Comparison of ENCODE assay signal across 25 mouse cellular contexts in the genomic region with DNA sequence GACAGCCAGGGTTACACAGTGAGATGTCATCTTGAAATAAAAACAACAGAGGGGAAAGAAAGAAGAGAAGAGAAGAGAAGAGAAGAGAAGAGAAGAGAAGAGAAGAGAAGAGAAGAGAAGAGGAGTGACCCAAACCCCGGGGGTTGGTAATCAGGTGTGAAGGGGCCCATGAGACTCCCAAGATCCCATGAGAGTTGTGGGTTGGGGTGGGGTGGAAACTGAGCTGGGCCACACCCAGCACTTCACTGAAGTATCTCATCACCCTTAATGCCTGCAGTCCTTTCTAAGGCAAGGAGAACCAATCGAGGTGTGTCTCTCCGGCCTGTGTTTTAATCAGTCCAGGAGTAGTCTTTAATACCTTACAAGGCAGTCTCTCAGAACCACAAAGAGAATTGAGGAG.
DNase-seq lines count a peak whose midpoint lies in the region; ATAC-seq and TF ChIP-seq lines count a peak whose summit lies in the region.
"Had no signal": no experiment of that assay in that cellular context is flagged by ENCODE, and none has a peak within 500 bp of the region (broad histone marks: within the 10 kb centered on the region; RNA-seq: fewer than 3 reads in every experiment).

No protein-coding gene starts in this region.

- no peak for TF ChIP-seq POLR2A in myocyte (IDR thresholded peaks at IDR 0.05; ENCODE audit: insufficient read length, low read depth)

- DNase-seq in lung, postnatal 14 days, result no peak
- DNase-seq in B cell, adult 2 months, result peak; percentile 35 to 50
- DNase-seq in stomach, postnatal 0 days (ENCODE audit: low spot score), result no peak
- DNase-seq in kidney, postnatal 14 days, result no peak
- DNase-seq in forebrain, embryonic 11.5 days (ENCODE audit: low spot score), result no peak
- DNase-seq: adrenal gland, postnatal 10 days; adrenal gland, postnatal 36 days; cerebellum, adult 18-20 months; cerebellum, adult 9-10 months; cerebellum, postnatal 14 days; forebrain, postnatal 0 days; gastrocnemius, adult 2 months; gastrocnemius, postnatal 14 days; heart, adult 18-20 months; heart, postnatal 14 days; heart, postnatal 4 days had no signal

- no peak overlapping the region for H3ac ChIP-seq in myocyte (ENCODE audit: control insufficient read depth, insufficient read length)

- WGBS in lung, embryonic 16.5 days, result 47% methylated on average over 3 of the region's 3 CpGs
- WGBS in stomach, postnatal 0 days, result 61% methylated on average over 3 of the region's 3 CpGs
- WGBS in forebrain, embryonic 11.5 days, result 84% methylated on average over 3 of the region's 3 CpGs

- no peak overlapping the region; the same call in 1 of the 2 replicates for H3K9ac ChIP-seq in lung, embryonic 16.5 days (ENCODE audit: low read length)
- H3K9ac ChIP-seq in stomach, postnatal 0 days (ENCODE audit: low read length), result no peak overlapping the region
- no peak overlapping the region for H3K9ac ChIP-seq in forebrain, embryonic 11.5 days (ENCODE audit: low read length)
- H3K9ac ChIP-seq: forebrain, postnatal 0 days; heart, embryonic 13.5 days; hindbrain, embryonic 14.5 days had no signal

- no peaks in the 10 kb centered on the region for H3K79me2 ChIP-seq in myocyte (ENCODE audit: control insufficient read depth, insufficient read depth)

- no peak overlapping the region for H3K4me2 ChIP-seq in lung, embryonic 16.5 days (ENCODE audit: low read depth, low read length)
- H3K4me2 ChIP-seq in myocyte (ENCODE audit: low read depth), result peak overlapping the region; percentile 9
- H3K4me2 ChIP-seq in stomach, postnatal 0 days (replicated peaks; ENCODE audit: low read depth), result no peak overlapping the region
- H3K4me2 ChIP-seq in forebrain, embryonic 11.5 days (ENCODE audit: low read depth, low read length, severe bottlenecking), result no peak overlapping the region
- H3K4me2 ChIP-seq: heart, embryonic 13.5 days; hindbrain, embryonic 14.5 days had no signal

- peaks cover 15% of the 10 kb centered on the region for H3K4me1 ChIP-seq in lung, embryonic 16.5 days (replicated peaks; ENCODE audit: control insufficient read depth, insufficient read depth, low read length)
- no peaks in the 10 kb centered on the region for H3K4me1 ChIP-seq in stomach, postnatal 0 days (replicated peaks; ENCODE audit: control insufficient read depth, insufficient read depth)
- no peaks in the 10 kb centered on the region for H3K4me1 ChIP-seq in forebrain, embryonic 11.5 days (replicated peaks; ENCODE audit: control insufficient read depth, insufficient read depth, low read length)

- no peak for TF ChIP-seq CTCF in stomach, postnatal 0 days (IDR thresholded peaks at IDR 0.05; ENCODE audit: low read depth)

- no peak for ATAC-seq in lung, embryonic 16.5 days (ENCODE audit: low read depth)
- no peak for ATAC-seq in stomach, postnatal 0 days (ENCODE audit: low FRiP score, low TSS enrichment)
- ATAC-seq in forebrain, embryonic 11.5 days (replicated peaks; ENCODE audit: low FRiP score), result no peak
- ATAC-seq: activated CD4-positive, CD25-positive, alpha-beta regulatory T cell, adult 4 months; CD4-positive, CD25-positive, alpha-beta regulatory T cell, adult 4 months; forebrain, embryonic 14.5 days; forebrain, postnatal 0 days; hindbrain, postnatal 0 days had no signal

- H3K27ac ChIP-seq in lung, embryonic 16.5 days (ENCODE audit: low read length), result 0 out of 2 replicates have a peak overlapping the region, but pooled peaks have one; percentile 12
- 0 out of 2 replicates have a peak overlapping the region, but pooled peaks have one; percentile 30 for H3K27ac ChIP-seq in stomach, postnatal 0 days (replicated peaks)
- no peak overlapping the region for H3K27ac ChIP-seq in forebrain, embryonic 11.5 days (ENCODE audit: low read depth, low read length)
- H3K27ac ChIP-seq: forebrain, embryonic 10.5 days; gastrocnemius, adult 2 months; heart, embryonic 13.5 days; hindbrain, embryonic 14.5 days; hindbrain, postnatal 0 days had no signal

- no peaks in the 10 kb centered on the region for H3K9me3 ChIP-seq in lung, embryonic 16.5 days (ENCODE audit: control insufficient read depth, low read length)
- no peaks in the 10 kb centered on the region for H3K9me3 ChIP-seq in stomach, postnatal 0 days (ENCODE audit: control insufficient read depth, low read length)
- no peaks in the 10 kb centered on the region for H3K9me3 ChIP-seq in forebrain, embryonic 11.5 days (ENCODE audit: control insufficient read depth, low read length)
- H3K9me3 ChIP-seq: forebrain, embryonic 10.5 days; heart, embryonic 13.5 days had no signal

- no peaks in the 10 kb centered on the region for H3K27me3 ChIP-seq in lung, embryonic 16.5 days (ENCODE audit: control insufficient read depth, insufficient read depth, low read depth, low read length)
- no peaks in the 10 kb centered on the region for H3K27me3 ChIP-seq in myocyte (ENCODE audit: control insufficient read depth, insufficient read depth, insufficient read length)
- H3K27me3 ChIP-seq in stomach, postnatal 0 days (ENCODE audit: control insufficient read depth, insufficient read depth, low read length), result no peaks in the 10 kb centered on the region
- no peaks in the 10 kb centered on the region for H3K27me3 ChIP-seq in forebrain, embryonic 11.5 days (ENCODE audit: control insufficient read depth, insufficient read depth, low read length)
- H3K27me3 ChIP-seq: heart, embryonic 13.5 days had no signal

- no peaks in the 10 kb centered on the region for H3K36me3 ChIP-seq in lung, embryonic 16.5 days (ENCODE audit: control insufficient read depth, insufficient read depth, low read length)
- H3K36me3 ChIP-seq in myocyte (ENCODE audit: control insufficient read depth, insufficient read depth), result no peaks in the 10 kb centered on the region
- H3K36me3 ChIP-seq in stomach, postnatal 0 days (ENCODE audit: control insufficient read depth, insufficient read depth, low read length), result no peaks in the 10 kb centered on the region
- no peaks in the 10 kb centered on the region for H3K36me3 ChIP-seq in forebrain, embryonic 11.5 days (ENCODE audit: control insufficient read depth, insufficient read depth, low read length)
- H3K36me3 ChIP-seq: forebrain, embryonic 10.5 days; heart, embryonic 13.5 days had no signal

- no peak for TF ChIP-seq EP300 in stomach, postnatal 0 days (optimal IDR thresholded peaks at IDR 0.05)

- no peak overlapping the region for H3K4me3 ChIP-seq in lung, embryonic 16.5 days (ENCODE audit: low read length)
- H3K4me3 ChIP-seq in myocyte, result no peak overlapping the region
- no peak overlapping the region for H3K4me3 ChIP-seq in stomach, postnatal 0 days (ENCODE audit: low read depth, low read length)
- H3K4me3 ChIP-seq in forebrain, embryonic 11.5 days (ENCODE audit: low read depth, low read length), result no peak overlapping the region
- H3K4me3 ChIP-seq: forebrain, embryonic 10.5 days; gastrocnemius, adult 2 months; heart, embryonic 13.5 days had no signal

TF ChIP-seq in myocyte, 11 proteins besides CTCF, POLR2A, EP300 and RAD21:
- TF ChIP-seq E2F4 (IDR thresholded peaks at IDR 0.05; ENCODE audit: insufficient read depth) (no peak), REST (IDR thresholded peaks at IDR 0.05; ENCODE audit: insufficient read depth, insufficient read length) (no peak), TCF12 (IDR thresholded peaks at IDR 0.05; ENCODE audit: insufficient read depth, poor library complexity, severe bottlenecking) (no peak), POLR2AphosphoS2 (IDR thresholded peaks at IDR 0.05; ENCODE audit: insufficient read length, low read depth) (no peak), USF1 (IDR thresholded peaks at IDR 0.05; ENCODE audit: low read depth) (no peak), CEBPB (IDR thresholded peaks at IDR 0.05; ENCODE audit: insufficient read depth, poor library complexity, severe bottlenecking) (no peak), MYOD1 (IDR thresholded peaks at IDR 0.05; ENCODE audit: control insufficient read depth in 1 of 3, insufficient read length in 2 of 3, low read depth in 2 of 3) (no peak), TCF3 (IDR thresholded peaks at IDR 0.05; ENCODE audit: insufficient read length, low read depth) (no peak), MAX (IDR thresholded peaks at IDR 0.05; ENCODE audit: low read depth) (no peak), MYOG (IDR thresholded peaks at IDR 0.05; ENCODE audit: control insufficient read depth in 1 of 3, insufficient read depth in 1 of 3, insufficient read length in 2 of 3, low read depth in 2 of 3) (no peak), SRF (IDR thresholded peaks at IDR 0.05; ENCODE audit: control insufficient read depth, insufficient read length, low read depth) (no peak)

Comparison
In these comparisons a context has a peak if more than half of its experiments do, and no peak if none do; other contexts are left out.
1. DNase-seq: peak in B cell, adult 2 months (2 of 2); none in lung, postnatal 14 days (single experiment), stomach, postnatal 0 days (single experiment), kidney, postnatal 14 days (single experiment) and forebrain, embryonic 11.5 days (single experiment).